Mouse (Mus musculus): Measurements from ENCODE around the gene Gm49353.
A peak's percentile ranks its signal among the peaks of the same experiment; 100 is the strongest.

The Gm49353 gene

GRCm38 (mm10) chr10:29198642-29199041 is at the start of gene Gm49353:
Gene Gm49353 (plus strand): TSS chr10:29198954.
- no peak for DNase-seq

- no peak for DNase-seq
Measured at GRCm38 (mm10) chr10:29155304-29155703, 43.5 kb upstream of the Gm49353 start.

GRCm38 (mm10) chr10:29161664-29162063 is 37.1 kb upstream of the Gm49353 start:
- no peak for DNase-seq

- no peak for DNase-seq
Measured at GRCm38 (mm10) chr10:29173778-29174177, 25.0 kb upstream of the Gm49353 start.

DNA sequence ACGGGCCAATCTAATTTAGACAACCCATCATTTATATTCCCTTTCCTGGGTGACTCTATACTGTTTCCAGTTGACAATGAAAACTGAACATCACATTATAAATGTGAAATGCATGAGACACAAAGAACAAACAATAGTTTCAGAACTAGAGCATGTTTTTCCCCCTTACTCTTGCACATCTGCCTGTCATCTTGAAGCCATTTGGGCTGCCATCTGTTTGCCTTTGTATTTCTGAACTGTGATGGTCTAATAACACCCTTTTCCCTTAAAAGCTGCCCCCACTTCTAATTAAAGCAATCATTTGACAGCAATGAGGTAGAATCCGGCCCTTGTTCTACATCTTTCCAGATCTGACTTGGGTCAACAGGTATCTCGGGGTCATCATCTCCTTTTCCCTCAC is 23.1 kb upstream of the Gm49353 start:
- no peak for DNase-seq

DNA sequence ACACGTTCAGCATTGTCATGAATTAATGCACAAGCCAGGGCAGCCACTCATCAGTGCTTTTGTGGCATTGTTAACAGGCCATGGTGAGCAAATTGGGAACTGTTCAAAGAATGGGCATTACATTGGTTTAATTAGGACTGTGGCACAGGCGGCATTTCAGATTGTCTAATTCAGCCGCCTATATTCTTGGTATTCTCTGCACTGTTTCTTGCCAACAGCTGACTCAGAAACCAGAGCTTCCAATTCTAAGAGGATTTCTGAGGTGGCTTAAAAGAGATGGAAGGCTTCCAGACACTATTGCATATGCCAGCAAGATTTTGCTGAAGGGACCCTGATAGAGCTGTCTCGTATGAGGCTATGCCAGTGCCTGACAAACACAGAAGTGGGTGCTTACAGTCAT is 21.9 kb upstream of the Gm49353 start:
- no peak for DNase-seq

GRCm38 (mm10) chr10:29178003-29178402 is 20.8 kb upstream of the Gm49353 start:
- no peak for DNase-seq

GRCm38 (mm10) chr10:29180210-29180609 is 18.5 kb upstream of the Gm49353 start:
- no peak for DNase-seq

- no peak for DNase-seq
Measured at GRCm38 (mm10) chr10:29181046-29181445, 17.7 kb upstream of the Gm49353 start.

DNA sequence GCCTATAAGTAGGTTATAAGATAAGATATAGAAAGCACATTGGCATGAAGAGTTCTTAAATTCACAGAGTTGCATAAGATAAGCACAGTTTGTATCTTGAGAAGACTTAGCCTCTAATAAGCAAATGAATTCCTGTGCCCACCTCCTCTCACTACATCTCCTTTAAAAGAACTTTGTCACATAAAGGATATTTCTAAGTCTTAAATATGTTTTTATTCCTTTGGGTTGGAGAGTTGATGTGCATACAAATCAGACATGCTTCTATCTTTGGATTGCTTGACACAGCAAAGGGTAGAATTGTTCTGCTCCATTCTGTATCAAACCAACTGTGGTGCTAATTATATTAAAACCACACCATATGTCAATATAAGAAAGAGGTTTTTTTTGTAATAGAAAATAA is 5.0 kb upstream of the Gm49353 start:
- no peak for DNase-seq

- DNase-seq = no peak
Measured at GRCm38 (mm10) chr10:29196811-29197210, 1.9 kb upstream of the Gm49353 start.

- no peak for DNase-seq
Measured at GRCm38 (mm10) chr10:29199835-29200234, 1.1 kb downstream of the Gm49353 start.

- DNase-seq = no peak
Measured at GRCm38 (mm10) chr10:29200609-29201008, 1.9 kb downstream of the Gm49353 start.

- peak; percentile 68 for DNase-seq
Measured at GRCm38 (mm10) chr10:29206730-29207129, 8.0 kb downstream of the Gm49353 start.

DNA sequence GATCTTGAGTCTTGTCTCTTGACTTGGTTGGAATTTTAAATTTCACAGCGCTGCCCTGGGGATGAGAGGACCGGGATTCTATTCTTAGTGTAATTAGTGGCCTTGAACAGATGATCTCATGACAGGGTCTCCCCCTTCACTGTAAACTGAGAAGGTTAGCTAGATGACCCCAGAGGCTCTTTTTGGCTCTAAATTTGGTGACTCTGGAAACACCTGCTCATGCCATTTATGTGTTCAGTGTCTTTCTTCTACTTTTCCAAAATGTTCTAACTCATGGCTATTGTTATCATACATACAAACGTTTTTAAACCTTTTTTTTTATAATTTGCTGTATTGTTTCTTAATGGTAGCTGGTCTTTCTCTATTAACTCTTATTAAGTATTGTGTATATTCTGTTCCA is 10.0 kb downstream of the Gm49353 start:
- no peak for DNase-seq

- no peak for DNase-seq
Measured at GRCm38 (mm10) chr10:29211453-29211852, 12.7 kb downstream of the Gm49353 start, which contains the start of gene 9330159F19Rik. Gene 9330159F19Rik (plus strand): TSS chr10:29211606.

- no peak for DNase-seq
Measured at GRCm38 (mm10) chr10:29213534-29214100, 14.9 kb downstream of the Gm49353 start.

GRCm38 (mm10) chr10:29216957-29217356 is 18.2 kb downstream of the Gm49353 start:
- no peak for DNase-seq

GRCm38 (mm10) chr10:29217451-29217850 is 18.7 kb downstream of the Gm49353 start:
- no peak for DNase-seq

- DNase-seq = no peak
Measured at GRCm38 (mm10) chr10:29225329-29225728, 26.6 kb downstream of the Gm49353 start.

DNA sequence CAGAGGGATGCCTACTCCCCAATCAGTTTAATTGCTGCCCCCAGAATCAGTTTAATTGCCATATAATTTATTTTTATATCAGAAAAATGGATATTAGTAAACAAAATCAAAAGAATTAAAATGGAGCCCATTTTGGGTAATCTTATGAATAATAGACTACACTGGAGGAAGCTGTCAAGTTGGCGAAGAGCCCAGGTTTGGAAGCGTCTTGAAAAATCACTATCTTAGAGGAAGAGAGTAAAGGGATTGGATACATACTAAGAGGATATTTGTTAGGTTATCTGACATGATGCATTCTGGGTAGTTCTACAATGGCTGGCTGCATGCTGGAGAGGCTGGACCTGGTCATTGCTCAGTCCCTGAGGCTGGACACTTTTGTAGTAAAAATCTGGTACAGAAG is 32.5 kb downstream of the Gm49353 start:
- DNase-seq = no peak
